Mouse (Mus musculus): Measurements from ENCODE around the gene Cd151.

Cd151 gene

DNA sequence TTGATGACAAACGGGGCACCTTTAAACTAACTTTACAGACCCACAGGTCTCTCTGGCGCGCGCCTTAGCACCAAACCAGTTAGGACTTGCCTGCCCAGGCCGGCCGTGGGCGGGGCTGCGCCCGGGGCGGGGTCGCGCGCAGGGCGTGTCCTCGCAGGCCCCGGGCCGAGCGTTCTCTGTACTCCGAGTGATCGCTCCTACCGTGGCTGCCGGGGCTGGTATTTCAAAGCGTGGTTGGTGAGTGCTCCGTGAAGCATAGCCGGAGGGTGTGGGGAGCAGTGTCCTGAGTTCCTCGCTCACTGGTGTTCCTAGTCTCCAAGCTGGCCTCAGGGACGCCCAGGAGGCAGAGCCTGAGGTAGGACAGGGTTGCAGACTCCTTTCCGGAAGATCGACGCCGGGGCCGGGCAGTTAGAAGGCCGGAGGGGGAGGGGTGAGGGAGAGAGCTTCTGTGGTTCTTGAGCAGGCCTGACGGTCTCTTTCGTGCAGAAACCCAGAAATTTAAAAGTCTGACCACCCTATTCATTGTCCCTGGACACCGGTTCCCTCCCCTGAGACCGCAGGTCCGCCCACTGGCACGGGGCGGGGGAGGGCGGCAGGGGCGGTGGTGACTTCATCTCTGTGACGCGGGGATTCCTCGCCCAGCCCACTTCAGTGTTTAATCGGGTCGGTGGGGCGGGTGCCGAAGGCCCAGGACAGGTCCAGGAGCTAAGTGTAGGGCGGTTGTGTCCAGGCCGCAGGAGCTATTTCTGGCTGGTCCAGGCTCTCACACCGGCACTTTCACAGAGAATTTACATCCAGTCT, at the start of gene Cd151:
TSS of gene Cd151 (plus strand) at position 163 of the 801 bp plus-strand sequence.
- peak; percentile 87 for DNase-seq (ENCODE audit: low read depth)

DNA sequence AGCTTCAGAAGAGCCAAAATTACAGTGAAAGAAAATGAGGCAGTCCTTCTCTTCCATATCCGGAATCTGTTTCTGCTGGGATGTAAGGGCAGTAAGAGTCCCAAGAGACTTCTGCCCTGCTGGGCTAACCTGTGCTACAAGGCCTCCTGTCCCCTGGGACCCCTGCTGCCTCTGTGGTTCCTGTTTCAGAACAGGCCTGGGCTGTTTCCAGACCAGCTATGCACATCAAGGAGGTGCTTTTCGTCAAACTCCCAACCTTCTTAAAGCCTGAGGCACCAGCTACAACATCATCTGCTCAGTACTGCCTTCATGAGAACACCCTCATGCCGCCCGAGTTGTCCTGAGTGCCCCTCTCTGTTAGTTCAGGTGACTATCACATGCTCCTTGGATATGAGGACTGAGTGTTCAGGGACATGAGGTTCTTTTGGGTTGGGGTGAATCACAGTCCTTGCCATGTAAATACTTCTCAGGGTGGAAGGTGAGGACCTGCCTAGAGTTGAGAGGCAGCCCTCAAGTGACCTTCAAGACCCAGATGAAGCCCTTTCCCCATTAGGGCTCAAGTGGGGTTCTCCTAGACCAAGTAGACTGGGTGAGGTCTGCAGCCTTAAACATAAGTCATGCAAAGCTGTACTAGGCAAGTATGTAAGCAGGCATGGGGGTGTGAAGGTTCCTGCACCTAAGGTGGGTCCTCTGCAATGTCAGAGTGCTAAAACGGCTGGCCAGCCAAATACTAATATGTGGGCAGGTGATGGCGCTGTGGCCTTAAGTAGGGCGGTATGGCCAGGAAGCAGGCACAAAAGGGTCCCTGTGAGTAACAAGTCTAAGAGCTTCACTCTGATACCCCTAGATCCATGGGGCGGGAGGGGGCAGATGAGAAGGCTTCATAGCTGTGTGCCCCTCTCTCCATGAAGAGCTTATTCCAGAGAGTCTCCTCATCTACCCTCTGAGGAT, 49.2 kb upstream of the Cd151 start:
- peak; percentile 33 for DNase-seq (ENCODE audit: low read depth)

DNA sequence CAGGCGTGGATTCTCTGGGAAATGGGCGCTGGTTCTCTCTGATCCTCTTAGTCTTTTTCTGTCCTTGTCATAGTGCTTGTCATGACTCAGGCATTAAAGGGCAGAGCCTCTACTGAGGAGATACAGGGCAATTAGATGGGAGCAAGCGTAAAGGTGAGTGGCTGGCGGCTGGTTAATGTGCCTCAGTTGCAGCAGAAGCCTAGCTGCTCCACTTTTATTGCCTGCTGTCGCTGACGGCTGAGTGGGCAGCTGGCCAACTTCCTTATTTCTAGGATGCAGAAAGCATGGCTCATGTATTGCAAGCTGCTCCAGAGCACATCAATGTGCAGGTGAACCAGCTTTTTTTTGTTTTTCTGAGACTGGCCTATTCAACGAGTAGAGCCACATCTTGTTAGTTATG, 48.2 kb upstream of the Cd151 start:
- peak; percentile 60 for DNase-seq (ENCODE audit: low read depth)

DNA sequence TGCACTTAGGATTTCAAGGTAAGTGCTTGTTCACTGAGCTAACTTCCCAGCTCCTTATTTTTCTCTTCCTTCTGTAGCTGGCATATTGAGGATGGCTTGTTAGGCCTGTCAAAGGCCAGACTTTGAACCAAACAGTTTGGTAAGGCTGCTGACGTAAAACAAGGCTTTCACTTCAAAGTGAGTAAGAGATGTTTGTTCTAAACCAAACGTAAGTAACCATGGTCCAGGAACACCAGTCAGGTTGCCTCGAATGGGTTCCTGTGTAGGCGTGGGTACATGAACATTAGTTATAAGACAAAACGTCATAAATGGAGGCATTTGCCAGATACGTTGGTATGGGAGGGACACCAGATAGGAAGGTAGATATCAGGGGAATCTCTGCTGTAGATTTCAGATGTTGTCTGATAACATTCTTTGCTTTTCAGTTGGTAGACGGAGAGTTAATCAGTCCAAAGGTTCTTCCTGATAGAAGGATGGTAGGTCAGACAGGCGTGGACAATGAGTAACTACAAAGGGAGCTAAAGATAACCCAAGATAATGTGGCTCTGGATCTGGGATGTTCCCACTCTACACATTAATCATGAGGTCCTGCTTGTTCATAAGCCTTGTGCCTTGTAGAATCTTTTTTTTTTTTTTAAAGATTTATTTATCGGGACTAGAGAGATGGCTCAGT, 47.0 kb upstream of the Cd151 start:
- DNase-seq (ENCODE audit: low read depth) = no peak

DNA sequence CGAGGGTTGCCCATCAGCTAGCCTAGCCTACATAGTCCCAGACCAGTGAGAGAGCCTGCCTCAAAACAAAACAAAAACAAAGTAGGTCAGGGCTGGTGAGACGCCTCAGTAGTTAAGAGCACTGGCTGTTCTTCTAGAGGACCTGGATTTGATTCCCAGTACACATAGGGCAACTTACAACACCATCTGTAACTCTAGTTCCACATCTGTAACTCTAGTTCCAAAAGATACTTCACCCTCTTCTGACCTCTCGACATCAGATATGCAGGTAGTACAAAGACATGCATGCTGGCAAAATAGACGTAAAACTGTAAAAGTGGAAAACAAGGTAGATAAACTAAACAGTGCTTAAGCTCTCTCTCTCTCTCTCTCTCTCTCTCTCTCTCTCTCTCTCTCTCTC, 43.4 kb upstream of the Cd151 start:
- no peak for DNase-seq (ENCODE audit: low read depth)

DNA sequence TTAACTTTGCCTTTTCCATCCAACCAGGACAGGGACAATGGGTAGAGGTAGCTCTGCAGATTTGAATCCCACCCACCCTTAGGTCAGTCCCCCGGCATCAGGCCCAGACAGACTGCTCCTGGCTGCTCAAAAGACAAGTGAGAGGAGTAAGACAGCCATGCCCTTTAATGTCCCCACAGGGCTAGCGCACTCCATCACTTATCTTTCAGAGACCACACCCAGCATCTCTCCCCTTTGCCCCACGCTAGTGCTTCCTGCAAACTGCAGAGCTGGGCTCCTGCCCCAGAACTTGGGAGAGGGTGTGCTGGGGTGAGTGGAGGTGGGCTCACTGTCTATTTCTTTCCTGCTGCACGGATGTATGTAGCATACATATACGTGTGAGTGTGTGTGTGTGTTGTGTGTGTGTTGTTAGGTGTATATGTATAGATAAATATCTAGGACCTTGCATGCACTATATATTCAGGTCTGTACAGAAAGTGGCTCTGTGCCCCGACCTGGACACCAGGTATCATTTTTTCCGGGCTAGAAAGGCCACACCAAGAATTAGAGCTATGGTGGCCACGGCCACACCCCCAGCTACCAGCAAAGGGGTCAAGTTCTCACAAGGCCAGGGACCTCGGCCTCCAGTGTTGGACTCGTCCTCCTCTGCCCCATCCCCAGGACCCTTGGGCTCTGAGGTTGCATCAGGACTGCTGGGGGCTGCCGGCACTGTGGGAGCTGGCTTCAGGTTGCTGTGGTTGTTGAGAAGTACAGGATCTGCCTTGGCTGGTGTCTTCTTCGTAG, 40.1 kb upstream of the Cd151 start:
- no peak for DNase-seq (ENCODE audit: low read depth)

DNA sequence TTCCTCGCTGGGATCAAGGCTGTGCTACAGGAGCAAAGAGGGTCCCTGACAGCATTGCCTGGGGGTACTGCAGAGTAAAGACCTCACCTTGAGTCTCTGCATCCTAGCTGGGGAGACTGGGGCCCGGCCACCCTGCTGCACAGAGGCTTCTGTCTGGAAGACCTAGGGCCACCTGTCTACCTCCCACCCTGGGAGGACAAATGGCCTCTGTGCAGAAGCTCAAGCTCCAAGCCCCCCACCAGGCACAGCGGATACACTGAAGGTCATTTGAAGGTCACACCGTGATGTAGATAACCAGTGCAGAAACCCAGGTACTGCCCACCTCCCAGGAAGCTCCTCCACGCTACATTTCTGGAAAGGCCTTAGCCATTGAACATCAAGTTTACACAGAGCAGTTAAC, 38.5 kb upstream of the Cd151 start:
- no peak for DNase-seq (ENCODE audit: low read depth)

DNA sequence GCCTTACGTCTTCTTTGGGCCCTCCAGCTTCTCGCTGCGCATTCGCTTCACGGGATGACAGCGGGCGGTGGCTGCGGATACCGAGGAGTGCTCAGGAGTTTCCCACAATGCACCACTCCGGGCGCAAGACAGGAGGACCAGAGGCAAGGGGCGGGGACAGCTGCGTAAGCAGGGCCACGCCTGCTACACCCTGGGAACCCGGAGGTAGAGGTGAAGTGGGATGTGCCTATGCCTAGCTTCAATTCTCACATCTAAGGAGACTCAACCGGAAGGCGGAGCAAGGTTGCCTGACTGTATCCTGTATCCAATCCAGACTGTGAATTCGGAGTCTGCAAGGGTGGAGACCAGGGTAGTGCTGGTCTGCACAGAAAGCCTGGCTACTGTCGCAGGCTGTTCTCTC, 37.9 kb upstream of the Cd151 start, which contains the start of gene Cend1:
TSS of gene Cend1 (minus strand) at position 182 of the 400 bp plus-strand sequence.
- DNase-seq (ENCODE audit: low read depth) = no peak

DNA sequence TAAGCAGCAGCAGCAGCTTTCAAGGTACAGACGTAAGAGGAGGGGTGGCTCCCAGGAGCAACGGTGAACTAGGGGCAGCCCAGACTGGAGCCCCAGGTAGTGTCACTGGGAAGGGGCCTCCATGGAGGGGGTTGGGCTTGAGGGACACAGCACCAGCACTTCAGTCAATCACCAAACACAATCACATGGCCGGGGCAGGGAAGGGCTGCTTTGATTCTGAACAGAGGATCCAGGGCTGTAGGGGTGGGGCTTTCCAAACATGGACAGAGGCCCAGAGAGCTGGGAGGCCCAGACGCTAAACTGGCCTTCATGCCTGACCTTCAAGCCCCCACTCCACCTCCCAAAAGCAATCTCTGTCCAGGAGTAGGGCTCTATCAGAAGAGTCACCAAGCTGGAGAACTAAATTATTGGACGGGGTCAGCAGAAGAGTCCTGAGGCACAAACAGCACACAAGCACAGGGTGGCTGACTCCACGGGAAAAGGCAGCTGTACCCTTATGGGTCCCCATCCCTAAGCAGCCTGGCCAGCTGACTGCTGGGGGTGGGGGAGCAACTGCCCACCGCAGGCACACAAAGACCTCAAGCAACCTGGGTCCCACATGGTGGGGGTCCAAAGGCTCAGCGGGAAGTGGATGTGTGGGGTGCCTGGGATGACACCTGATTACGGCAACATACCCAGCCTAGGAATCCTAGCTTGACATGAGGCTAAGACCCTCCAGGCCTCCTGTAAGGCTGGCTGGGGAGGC, 37.2 kb upstream of the Cd151 start:
- DNase-seq (ENCODE audit: low read depth) = no peak

DNA sequence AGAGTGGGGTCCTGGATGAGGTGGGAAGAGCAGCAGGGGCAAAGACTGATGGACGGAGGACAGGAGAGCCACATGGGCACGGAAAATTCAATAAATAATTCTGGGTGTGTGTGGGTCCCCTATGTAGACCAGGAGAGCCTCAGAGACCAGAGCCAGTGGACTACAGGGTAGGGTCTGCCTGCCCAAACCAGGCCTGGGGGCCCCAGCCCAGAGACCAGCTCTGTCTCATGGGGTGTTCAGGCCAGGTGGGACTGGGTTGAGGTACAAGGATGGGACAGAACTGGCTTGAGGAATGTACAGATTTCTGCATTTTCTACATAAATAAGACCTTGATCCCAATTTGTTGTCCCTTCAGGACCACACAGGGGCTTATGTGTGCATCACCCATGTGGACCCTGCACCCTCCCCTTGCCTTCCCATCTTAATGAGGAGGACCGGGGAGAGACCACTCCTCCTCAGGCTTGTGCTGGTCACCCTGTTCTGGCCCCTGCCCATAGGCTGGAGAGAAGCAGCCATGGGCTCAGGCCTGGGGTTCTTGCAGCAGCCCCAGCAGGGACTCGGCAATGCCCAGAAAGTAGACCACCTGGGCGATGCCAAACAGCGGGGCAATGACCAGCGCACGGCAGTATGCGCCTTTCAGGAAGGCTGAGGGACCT, 36.5 kb upstream of the Cd151 start:
- DNase-seq (ENCODE audit: low read depth) = no peak

DNA sequence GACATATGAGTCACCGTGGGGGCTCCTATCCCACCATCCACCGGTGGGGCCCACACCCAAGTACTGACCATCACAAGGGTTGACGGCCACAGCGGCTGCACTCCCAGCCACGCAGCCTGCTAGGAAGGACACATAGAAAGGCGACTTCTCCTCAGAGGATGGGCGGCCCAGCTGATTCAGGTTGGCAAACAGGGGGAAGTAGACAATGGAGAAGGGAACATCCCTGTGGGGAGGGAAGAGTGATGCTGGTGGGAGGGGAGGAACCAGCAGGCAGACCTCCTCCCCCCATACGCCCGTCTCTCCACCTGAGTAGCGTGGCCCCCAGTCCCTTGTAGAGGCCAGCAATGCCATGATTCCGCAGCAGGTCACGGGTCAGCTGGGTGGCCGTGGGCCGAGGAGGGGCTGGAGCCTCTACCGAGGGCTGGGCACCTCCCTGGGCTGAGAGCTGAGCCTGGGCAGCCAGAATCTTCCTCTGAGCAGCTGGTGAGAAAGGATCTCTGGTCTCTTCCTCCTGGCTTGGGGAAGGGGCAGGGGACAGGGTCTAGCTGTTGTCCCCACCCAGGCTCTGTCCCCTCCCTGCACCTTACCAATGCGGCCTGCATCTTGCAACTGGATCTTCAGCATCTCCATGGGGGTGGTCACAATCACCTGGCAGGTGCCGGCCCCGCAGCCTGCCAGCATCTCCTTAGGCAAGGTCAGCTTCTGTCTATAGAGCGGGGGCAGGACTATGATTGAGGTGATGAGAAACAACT, 35.6 kb upstream of the Cd151 start:
- no peak for DNase-seq (ENCODE audit: low read depth)

DNA sequence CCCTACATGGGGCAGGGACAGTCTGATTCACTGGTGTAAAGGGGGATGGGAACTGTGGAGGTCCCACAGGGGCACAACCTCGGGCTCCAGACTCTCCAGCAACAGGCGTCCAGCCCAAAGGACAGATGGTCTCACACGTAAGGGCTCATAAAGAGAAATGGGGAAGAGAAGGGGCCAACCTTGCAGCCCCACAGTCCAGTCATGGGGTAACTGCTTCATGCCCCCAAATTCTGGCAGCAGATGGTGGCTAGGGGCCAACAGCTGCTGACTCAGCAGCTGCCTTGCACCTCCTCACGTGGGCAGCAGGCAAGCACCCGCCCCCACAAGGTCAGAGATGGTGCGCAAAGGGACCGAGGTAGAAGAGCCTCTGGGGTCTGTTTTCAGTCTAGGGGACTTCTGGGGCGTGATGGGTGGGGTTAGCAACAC, 35.0 kb upstream of the Cd151 start:
- no peak for DNase-seq (ENCODE audit: low read depth)

DNA sequence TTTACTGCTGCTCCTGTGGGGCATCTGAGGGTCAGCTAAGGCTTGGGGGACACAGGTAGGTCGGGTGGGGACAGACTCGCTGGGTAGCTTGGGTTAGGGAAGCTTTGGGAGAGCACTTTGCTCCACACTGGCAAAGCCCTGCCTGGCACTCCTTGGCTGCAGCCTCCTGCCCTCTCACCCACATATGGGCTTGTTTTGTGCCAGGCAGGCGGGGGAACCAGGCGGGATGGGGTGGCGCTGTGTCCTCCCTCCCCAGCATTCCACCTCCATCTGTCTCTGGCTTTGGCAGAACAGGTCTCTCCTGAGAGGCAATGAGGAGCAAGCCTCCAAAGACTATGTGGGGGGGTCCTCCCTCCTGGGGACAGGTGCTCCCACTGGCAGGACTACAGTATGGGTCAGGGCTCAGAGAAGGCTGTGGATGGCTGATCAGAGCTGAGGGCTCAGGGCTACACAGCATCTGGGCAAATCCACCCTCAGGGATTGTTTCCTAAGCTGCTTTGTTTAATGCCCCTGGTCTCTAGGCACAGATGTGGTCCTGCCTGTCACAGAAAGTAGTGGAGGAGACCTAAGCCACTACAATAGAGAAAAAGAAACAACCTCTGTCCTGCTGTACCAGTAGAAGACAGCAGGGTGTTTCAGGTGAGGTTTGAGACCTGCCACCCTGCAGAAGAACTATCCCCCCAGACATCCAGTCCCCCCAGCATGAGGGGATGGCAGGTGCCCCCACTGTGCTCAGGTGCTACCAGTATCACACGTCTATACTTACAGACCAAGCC, 34.3 kb upstream of the Cd151 start:
- DNase-seq (ENCODE audit: low read depth) = no peak

DNA sequence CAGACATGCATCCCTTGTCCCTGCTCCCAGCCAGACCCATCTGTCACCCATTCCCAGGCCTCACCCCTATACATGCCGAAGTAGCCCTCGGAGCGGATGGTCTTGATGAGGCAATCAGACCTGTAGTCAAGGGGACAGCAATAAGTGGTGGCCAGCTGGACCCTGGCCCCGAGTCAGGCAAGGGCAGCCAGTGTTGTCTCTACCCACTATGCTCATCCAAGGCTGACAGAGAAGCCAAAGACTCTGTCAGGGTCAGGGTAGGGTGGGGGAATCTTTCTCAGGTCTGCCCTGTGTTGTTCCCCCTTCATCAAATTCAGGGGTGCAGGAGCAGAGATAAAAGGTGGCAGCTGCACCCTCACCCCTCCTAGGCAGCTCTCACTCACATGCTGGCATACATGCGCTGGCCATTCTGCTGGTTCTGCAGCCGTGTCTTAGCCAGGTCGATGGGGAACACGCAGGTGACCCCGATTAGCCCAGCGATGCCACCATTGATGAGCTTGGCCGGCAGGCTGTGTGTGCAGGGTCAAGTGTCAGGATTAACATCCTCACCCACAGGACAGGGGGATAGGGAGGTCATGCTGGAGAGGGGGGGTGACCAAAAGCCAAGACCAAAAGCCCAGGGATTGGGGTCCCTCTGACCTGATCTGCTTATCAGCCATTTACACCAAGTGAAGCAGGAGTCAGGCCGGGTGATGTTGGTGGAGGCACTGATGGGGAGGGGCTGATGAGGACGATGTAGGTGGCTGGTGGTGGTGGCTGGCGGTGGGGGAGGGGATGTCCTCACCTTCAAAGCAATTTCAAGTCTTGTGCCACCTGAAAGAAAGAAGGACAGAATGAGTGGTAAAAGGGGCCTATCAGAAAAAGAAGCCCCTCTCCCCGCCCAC, 33.4 kb upstream of the Cd151 start:
- no peak for DNase-seq (ENCODE audit: low read depth)

DNA sequence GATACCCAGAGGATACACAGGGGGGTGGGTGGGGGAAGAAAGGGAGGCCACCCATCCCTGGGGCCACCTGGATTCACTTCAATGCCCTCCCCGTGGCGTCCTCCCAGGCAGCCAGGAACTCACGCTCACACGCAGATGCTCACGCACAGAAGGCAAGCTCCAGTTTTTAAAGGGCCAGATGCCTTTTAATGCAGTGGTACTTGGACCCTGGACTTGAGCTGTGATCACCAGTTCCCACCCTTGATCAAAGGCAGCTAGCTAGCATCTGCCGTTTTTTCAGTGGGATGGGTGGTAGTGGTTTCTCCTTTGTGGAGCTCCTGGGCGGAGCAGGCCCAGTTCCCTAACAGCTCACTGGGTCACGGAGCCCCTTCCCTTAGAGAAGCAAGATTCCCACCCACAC, 32.7 kb upstream of the Cd151 start:
- DNase-seq (ENCODE audit: low read depth) = no peak

DNA sequence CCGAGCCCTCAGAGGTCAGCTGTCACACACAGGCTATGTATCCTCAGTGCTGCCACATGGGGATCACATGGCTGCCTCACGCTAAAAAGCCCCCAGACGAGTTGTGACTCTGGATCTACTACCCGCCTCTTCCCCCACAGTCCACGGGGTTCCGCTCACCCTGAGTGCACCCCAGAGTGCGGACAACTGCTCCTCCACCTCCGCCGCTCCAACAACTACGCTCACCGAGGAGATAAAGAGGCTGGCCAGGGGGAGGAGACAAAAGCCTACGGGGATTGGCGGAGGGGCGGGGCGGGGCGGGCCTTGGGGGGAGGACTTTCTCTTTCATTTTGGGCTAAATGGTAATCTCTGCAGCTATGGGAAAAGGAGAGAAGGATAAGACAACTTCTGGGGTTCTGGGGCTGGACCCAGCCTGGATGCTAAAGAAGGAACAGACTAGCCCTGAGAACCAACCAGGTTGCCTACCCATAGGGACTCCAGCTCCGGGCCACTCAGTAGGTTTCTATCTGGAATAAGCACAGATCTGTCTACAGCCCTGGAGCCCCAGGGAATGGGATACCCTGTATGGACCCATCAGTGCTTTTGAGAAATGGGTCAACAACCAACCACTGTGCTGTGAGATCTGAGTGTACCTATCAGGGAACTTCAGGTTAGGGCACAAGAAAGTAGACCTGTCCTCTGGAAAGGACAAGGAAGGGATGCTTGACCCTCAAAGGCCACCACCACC, 31.9 kb upstream of the Cd151 start:
- peak; percentile 77 for DNase-seq (ENCODE audit: low read depth)
